Mouse (Mus musculus): ENCODE data around the gene Laptm5.

- no peak for TF ChIP-seq CTCF (IDR thresholded peaks at IDR 0.05; ENCODE audit: low read depth)
- no peak for TF ChIP-seq EP300 (optimal IDR thresholded peaks at IDR 0.05)
Observed at GRCm38 (mm10) chr4:130889777-130890510, 23.0 kb upstream of the Laptm5 start.
